Mouse (Mus musculus) liver, embryonic 15.5 days (tissue): ENCODE data around the gene Wwc2. TPM values are rescaled to one million over a fixed set of nuclear protein-coding genes. Genes with fewer than 3 reads are reported as not detected.
"Not testable (repeated sequence)": the region's sequence is repeated elsewhere in the genome, so short reads cannot be mapped to it uniquely, and the experiment has no call there.

Source experiments
- ATAC-seq: fragments of 200-750 bp; cut with Nextera tagmentation; 2 replicates; pipeline ENCODE4 v1.8.0; 2017; ENCODE audit warnings: moderate number of reproducible peaks, mild to moderate bottlenecking, moderate library complexity; ENCODE audit not compliant: insufficient read depth
- H3K27ac ChIP-seq: fragments of 300-500 bp; sonication (generic); replicated peaks from 2 replicates; pipeline ENCODE4 v1.5.1; 2015; ENCODE audit warnings: mild to moderate bottlenecking, inconsistent platforms
- H3K27me3 ChIP-seq: fragments of 300-500 bp; sonication (generic); 2 replicates; pipeline ENCODE4 v1.6.1; 2015; ENCODE audit warnings: mild to moderate bottlenecking, inconsistent platforms
- H3K36me3 ChIP-seq: fragments of 300-500 bp; sonication (generic); replicated peaks from 2 replicates; pipeline ENCODE4 v1.6.1; 2015; ENCODE audit warnings: moderate library complexity, mild to moderate bottlenecking, inconsistent platforms
- H3K4me1 ChIP-seq: fragments of 300-500 bp; sonication (generic); replicated peaks from 2 replicates; pipeline ENCODE4 v1.6.1; 2015; ENCODE audit warnings: inconsistent platforms
- H3K4me2 ChIP-seq: fragments of 300-500 bp; sonication (generic); 2 replicates; pipeline ENCODE4 v1.6.1; 2015; ENCODE audit warnings: moderate library complexity, mild to moderate bottlenecking, inconsistent platforms
- H3K4me3 ChIP-seq: fragments of 300-500 bp; sonication (generic); replicated peaks from 2 replicates; pipeline ENCODE4 v1.5.1; 2015; ENCODE audit warnings: mild to moderate bottlenecking, inconsistent platforms
- H3K9ac ChIP-seq: fragments of 300-500 bp; sonication (generic); 2 replicates; pipeline ENCODE4 v1.6.1; 2015; ENCODE audit warnings: moderate library complexity, mild to moderate bottlenecking, inconsistent platforms
- H3K9me3 ChIP-seq: fragments of 300-500 bp; sonication (generic); replicated peaks from 2 replicates; pipeline ENCODE4 v1.6.1; 2016; ENCODE audit warnings: inconsistent platforms
- WGBS: fragments of 180-500 bp; shearing (Covaris S2); methylation state at CpG from one replicate; pipeline ENCODE4 v1.1.7; 2015; ENCODE audit warnings: mixed read lengths; ENCODE audit not compliant: insufficient replicate concordance; 5-methylcytosine and 5-hydroxymethylcytosine counted together
- polyA plus RNA-seq: library from polyadenylated mRNA; unstranded; fragments of >200 nt; fragmentation: Nextera tagmentation; extraction: Ambion mirVana; gene quantifications from 2 replicates; pipeline ENCODE4 v1.2.1, GENCODE M21; 2015

Gene Wwc2
- polyA plus RNA-seq, 1 experiment from 2014 or later = 1.4 TPM

- H3K27me3 ChIP-seq = no peaks in the 10 kb centered on the region
- no peak overlapping the region for H3K4me3 ChIP-seq
- no peak for ATAC-seq
- no peak overlapping the region for H3K9ac ChIP-seq
- H3K4me1 ChIP-seq = no peaks in the 10 kb centered on the region; the same call in 1 of the 2 replicates
- H3K4me2 ChIP-seq = no peak overlapping the region
- no peaks in the 10 kb centered on the region for H3K9me3 ChIP-seq
- WGBS = 84% methylated on average over 6 of the region's 6 CpGs
- no peak overlapping the region for H3K27ac ChIP-seq
- peaks cover 15% of the 10 kb centered on the region for H3K36me3 ChIP-seq
Observed at GRCm38 (mm10) chr8:47847931-47848330, 142.8 kb downstream of the Wwc2 start.

DNA sequence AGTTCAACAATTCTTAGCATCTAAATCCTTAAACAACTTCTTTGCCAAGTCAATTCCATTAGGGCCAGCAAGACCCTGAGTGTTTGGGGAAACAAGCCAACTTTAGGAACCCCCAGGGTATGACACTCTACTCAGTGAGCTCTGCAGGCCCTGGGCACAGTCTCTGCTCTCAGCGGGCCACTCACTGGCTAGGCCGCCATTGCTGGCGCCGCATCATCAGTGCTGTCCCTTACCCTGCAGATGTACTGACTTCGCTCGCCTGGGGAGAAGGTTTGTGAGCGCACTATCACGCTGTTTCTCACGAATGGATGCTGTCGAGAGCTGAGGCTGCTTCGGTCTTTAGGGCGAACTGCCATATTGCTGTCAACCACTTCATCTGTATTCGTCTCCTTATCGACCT, 143.6 kb downstream of the Wwc2 start:
- Histone ChIP-seq H3K27me3 (no peaks in the 10 kb centered on the region), H3K27ac (no peak overlapping the region)
- 82% methylated on average over 14 of the region's 14 CpGs for WGBS

DNA sequence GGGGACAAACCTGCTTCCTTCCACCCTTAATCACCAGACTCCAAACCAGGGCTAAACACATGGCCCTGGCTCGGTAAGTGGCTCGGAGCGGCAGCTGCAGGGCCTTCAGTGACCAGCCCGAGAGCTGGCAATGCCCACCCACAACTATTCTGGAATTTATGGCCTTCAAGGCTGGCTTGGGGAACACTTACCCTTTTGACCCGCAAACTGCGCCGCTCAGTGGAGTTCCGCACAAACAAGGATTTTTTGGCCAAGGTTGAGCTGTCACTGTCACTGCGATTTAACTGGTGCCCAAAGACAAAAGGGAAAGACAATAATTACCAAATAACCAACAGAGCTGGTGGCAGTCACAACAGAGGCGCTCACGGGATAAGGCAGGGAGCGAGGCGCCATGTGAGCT, 144.8 kb downstream of the Wwc2 start:
- Histone ChIP-seq H3K27ac (no peak overlapping the region), H3K27me3 (no peaks in the 10 kb centered on the region), H3K4me2 (no peak overlapping the region), H3K4me1 (no peaks in the 10 kb centered on the region), H3K4me3 (no peak overlapping the region), H3K36me3 (peaks cover 15% of the 10 kb centered on the region), H3K9me3 (no peaks in the 10 kb centered on the region), H3K9ac (no peak overlapping the region)
- WGBS = 85% methylated on average over 13 of the region's 13 CpGs
- no peak for ATAC-seq

More for the DNA sequence above, 143.6 kb downstream of the Wwc2 start:
- Histone ChIP-seq H3K4me1 (no peaks in the 10 kb centered on the region), H3K4me3 (no peak overlapping the region), H3K9me3 (no peaks in the 10 kb centered on the region), H3K9ac (no peak overlapping the region), H3K4me2 (no peak overlapping the region), H3K36me3 (peaks cover 15% of the 10 kb centered on the region)
- no peak for ATAC-seq

- Histone ChIP-seq H3K9me3 (no peaks in the 10 kb centered on the region), H3K4me2 (no peak overlapping the region), H3K4me3 (no peak overlapping the region), H3K9ac (no peak overlapping the region), H3K27me3 (no peaks in the 10 kb centered on the region), H3K4me1 (no peaks in the 10 kb centered on the region), H3K27ac (no peak overlapping the region), H3K36me3 (peaks cover 16% of the 10 kb centered on the region)
- WGBS = 75% methylated on average over 10 of the region's 10 CpGs
- no peak for ATAC-seq
Observed at GRCm38 (mm10) chr8:47843651-47844050, 147.1 kb downstream of the Wwc2 start.

DNA sequence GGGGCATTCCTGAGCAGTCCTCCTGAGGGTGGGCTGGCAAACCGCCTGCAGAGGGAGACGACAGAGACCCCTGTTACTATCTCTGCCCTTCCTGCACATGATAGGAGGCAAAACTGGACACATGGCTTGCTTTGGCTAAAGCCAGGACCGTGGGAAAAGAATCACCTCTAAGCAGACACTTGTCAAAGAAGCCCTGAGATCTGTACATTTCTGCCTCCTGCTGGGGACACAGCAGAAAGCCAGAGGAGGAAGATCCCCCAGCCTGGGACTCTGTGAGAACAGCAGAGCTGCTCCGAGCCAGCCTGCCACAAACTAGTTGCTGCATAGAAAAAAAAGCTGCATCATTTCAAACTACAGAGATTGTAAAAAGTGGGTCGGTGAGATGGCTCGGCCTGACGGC, 147.7 kb downstream of the Wwc2 start:
- no peak for ATAC-seq
- WGBS = 73% methylated on average over 7 of the region's 7 CpGs
- Histone ChIP-seq H3K27me3 (no peaks in the 10 kb centered on the region), H3K36me3 (peaks cover 12% of the 10 kb centered on the region), H3K9ac (no peak overlapping the region), H3K9me3 (no peaks in the 10 kb centered on the region), H3K4me2 (no peak overlapping the region), H3K4me1 (no peaks in the 10 kb centered on the region), H3K4me3 (no peak overlapping the region), H3K27ac (no peak overlapping the region)

GRCm38 (mm10) chr8:47833944-47834343, 156.8 kb downstream of the Wwc2 start:
- no peaks in the 10 kb centered on the region for H3K9me3 ChIP-seq
- H3K4me3 ChIP-seq = no peak overlapping the region
- no peaks in the 10 kb centered on the region for H3K27me3 ChIP-seq
- H3K36me3 ChIP-seq = peaks cover 5% of the 10 kb centered on the region
- H3K27ac ChIP-seq = no peak overlapping the region
- no peak overlapping the region for H3K4me2 ChIP-seq
- no peaks in the 10 kb centered on the region for H3K4me1 ChIP-seq
- no peak for ATAC-seq
- H3K9ac ChIP-seq = no peak overlapping the region
- WGBS = 57% methylated on average over 1 of the region's 1 CpGs

- WGBS = 56% methylated on average over 6 of the region's 6 CpGs
- no peaks in the 10 kb centered on the region for H3K4me1 ChIP-seq
- H3K27me3 ChIP-seq = no peaks in the 10 kb centered on the region
- H3K4me3 ChIP-seq = no peak overlapping the region
- H3K27ac ChIP-seq = no peak overlapping the region
- peaks cover 5% of the 10 kb centered on the region for H3K36me3 ChIP-seq
- no peak overlapping the region for H3K9ac ChIP-seq
- no peak overlapping the region for H3K4me2 ChIP-seq
- no peak for ATAC-seq
- H3K9me3 ChIP-seq = no peaks in the 10 kb centered on the region
Observed at GRCm38 (mm10) chr8:47832616-47833015, 158.1 kb downstream of the Wwc2 start.

DNA sequence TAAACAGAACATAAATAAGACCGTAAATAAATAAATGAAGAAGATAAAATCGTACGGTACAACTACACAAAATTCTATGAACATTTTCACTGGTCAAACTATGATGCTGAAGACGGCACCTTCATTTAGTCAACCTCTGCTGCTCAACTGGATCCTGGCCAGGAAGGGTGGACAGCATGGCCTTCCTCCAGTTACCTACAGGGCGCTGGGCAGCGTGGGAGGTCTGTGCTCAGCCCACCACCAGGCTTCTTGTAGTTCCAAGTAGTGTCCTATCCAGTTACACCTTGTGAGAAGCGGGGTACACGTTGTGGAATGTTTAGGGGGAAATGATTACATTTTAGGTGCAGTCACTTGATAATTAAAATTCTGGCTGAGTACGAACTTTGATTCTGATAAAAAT, 163.8 kb downstream of the Wwc2 start:
- no peak overlapping the region for H3K27ac ChIP-seq
- H3K27me3 ChIP-seq = no peaks in the 10 kb centered on the region
- ATAC-seq = no peak
- H3K9ac ChIP-seq = no peak overlapping the region
- WGBS = 80% methylated on average over 9 of the region's 9 CpGs
- peaks cover 5% of the 10 kb centered on the region for H3K36me3 ChIP-seq
- no peak overlapping the region for H3K4me2 ChIP-seq
- H3K4me3 ChIP-seq = no peak overlapping the region
- H3K4me1 ChIP-seq = no peaks in the 10 kb centered on the region
- H3K9me3 ChIP-seq = no peaks in the 10 kb centered on the region

- Histone ChIP-seq H3K27me3 (no peaks in the 10 kb centered on the region), H3K9ac (no peak overlapping the region), H3K36me3 (peaks cover under 1% of the 10 kb centered on the region; the same call in 1 of the 2 replicates), H3K4me3 (no peak overlapping the region), H3K4me2 (no peak overlapping the region), H3K4me1 (no peaks in the 10 kb centered on the region), H3K9me3 (no peaks in the 10 kb centered on the region), H3K27ac (no peak overlapping the region)
- WGBS = 61% methylated on average over 5 of the region's 5 CpGs
- ATAC-seq = no peak
Observed at GRCm38 (mm10) chr8:47825596-47825995, 165.1 kb downstream of the Wwc2 start.

GRCm38 (mm10) chr8:47824182-47824581, 166.5 kb downstream of the Wwc2 start, which contains the start of gene Cldn22:
Cldn22 (plus strand) TSS chr8:47824482.
- H3K9me3 ChIP-seq = no peaks in the 10 kb centered on the region
- no peaks in the 10 kb centered on the region for H3K27me3 ChIP-seq
- ATAC-seq = no peak
- no peak within 1 kb of the TSS for H3K4me2 ChIP-seq
- 68% methylated on average over 13 of the region's 13 CpGs for WGBS
- H3K36me3 ChIP-seq = no peaks in the 10 kb centered on the region
- no peak within 1 kb of the TSS for H3K4me3 ChIP-seq
- no peak within 1 kb of the TSS for H3K27ac ChIP-seq
- no peaks in the 10 kb centered on the region for H3K4me1 ChIP-seq
- H3K9ac ChIP-seq = no peak within 1 kb of the TSS

DNA sequence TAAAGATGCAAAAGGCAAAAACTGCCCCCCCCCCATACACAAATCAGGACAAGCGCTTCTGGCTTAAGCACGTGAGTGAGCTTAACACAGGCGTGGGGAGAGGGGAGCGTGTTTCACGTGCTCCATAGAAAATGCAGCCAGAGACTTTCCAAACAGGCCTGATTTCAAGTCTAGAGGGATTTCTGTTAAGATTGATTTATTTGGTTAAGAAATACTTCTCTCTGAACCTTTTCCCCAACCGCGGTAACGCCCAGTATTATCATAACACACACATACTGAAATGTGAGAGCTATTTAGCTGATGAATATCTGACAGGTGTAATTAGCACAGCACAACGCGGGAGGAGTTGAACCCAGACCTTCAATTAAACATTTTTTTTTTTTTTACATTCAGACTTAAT, 166.9 kb downstream of the Wwc2 start:
- ATAC-seq = no peak
- Histone ChIP-seq H3K27me3 (no peaks in the 10 kb centered on the region), H3K4me3 (no peak overlapping the region), H3K36me3 (no peaks in the 10 kb centered on the region), H3K9ac (no peak overlapping the region), H3K9me3 (no peaks in the 10 kb centered on the region), H3K4me1 (no peaks in the 10 kb centered on the region), H3K27ac (no peak overlapping the region), H3K4me2 (no peak overlapping the region)
- WGBS = 66% methylated on average over 10 of the region's 10 CpGs

GRCm38 (mm10) chr8:47822541-47822940, 168.2 kb downstream of the Wwc2 start:
- not testable (repeated sequence) for H3K4me1 ChIP-seq, H3K9ac ChIP-seq, H3K27me3 ChIP-seq, H3K9me3 ChIP-seq, H3K27ac ChIP-seq, H3K4me3 ChIP-seq, H3K36me3 ChIP-seq, ATAC-seq, H3K4me2 ChIP-seq
- WGBS = 57% methylated on average over 7 of the region's 9 CpGs
